Mouse (Mus musculus): ENCODE measurements around the gene Hipk2.

Gene Hipk2

GRCm38 (mm10) chr6:38866761-38867160 lies 9.2 kb downstream of the Hipk2 start:
- DNase-seq, result no peak

GRCm38 (mm10) chr6:38866357-38866756 lies 9.6 kb downstream of the Hipk2 start:
- DNase-seq, result no peak

- no peak for DNase-seq
Observed at GRCm38 (mm10) chr6:38865805-38866204, 10.2 kb downstream of the Hipk2 start.

- no peak for DNase-seq
Observed at GRCm38 (mm10) chr6:38863595-38863994, 12.4 kb downstream of the Hipk2 start.

- DNase-seq, result no peak
Observed at GRCm38 (mm10) chr6:38860301-38860700, 15.7 kb downstream of the Hipk2 start.

GRCm38 (mm10) chr6:38859819-38860218 lies 16.1 kb downstream of the Hipk2 start:
- DNase-seq, result no peak

- no peak for DNase-seq
Observed at GRCm38 (mm10) chr6:38853561-38853992, 22.4 kb downstream of the Hipk2 start.

- DNase-seq, result no peak
Observed at GRCm38 (mm10) chr6:38851740-38852139, 24.2 kb downstream of the Hipk2 start.

GRCm38 (mm10) chr6:38850715-38851259 lies 25.2 kb downstream of the Hipk2 start:
- DNase-seq, result no peak

GRCm38 (mm10) chr6:38847958-38848910 lies 27.7 kb downstream of the Hipk2 start:
- no peak for DNase-seq

GRCm38 (mm10) chr6:38847447-38847846 lies 28.5 kb downstream of the Hipk2 start:
- no peak for DNase-seq

- DNase-seq, result no peak
Observed at GRCm38 (mm10) chr6:38846330-38847195, 29.4 kb downstream of the Hipk2 start.

GRCm38 (mm10) chr6:38845876-38846275 lies 30.1 kb downstream of the Hipk2 start:
- no peak for DNase-seq

GRCm38 (mm10) chr6:38845117-38845516 lies 30.8 kb downstream of the Hipk2 start:
- DNase-seq, result no peak

GRCm38 (mm10) chr6:38841551-38841950 lies 34.4 kb downstream of the Hipk2 start:
- no peak for DNase-seq

GRCm38 (mm10) chr6:38840780-38841179 lies 35.2 kb downstream of the Hipk2 start:
- no peak for DNase-seq

- DNase-seq, result no peak
Observed at GRCm38 (mm10) chr6:38840380-38840779, 35.6 kb downstream of the Hipk2 start.

- DNase-seq, result no peak
Observed at GRCm38 (mm10) chr6:38839891-38840290, 36.1 kb downstream of the Hipk2 start.

GRCm38 (mm10) chr6:38838061-38838460 lies 37.9 kb downstream of the Hipk2 start:
- DNase-seq, result no peak

GRCm38 (mm10) chr6:38835217-38835616 lies 40.7 kb downstream of the Hipk2 start:
- peak in 1 of 2 experiments; percentile 32 for DNase-seq

- DNase-seq, result no peak
Observed at GRCm38 (mm10) chr6:38834727-38835126, 41.2 kb downstream of the Hipk2 start.

- DNase-seq, result no peak
Observed at GRCm38 (mm10) chr6:38833721-38834120, 42.2 kb downstream of the Hipk2 start.

- DNase-seq, result no peak
Observed at GRCm38 (mm10) chr6:38829452-38829851, 46.5 kb downstream of the Hipk2 start.

Data from lung, adult 18-20 months (tissue).